Mouse (Mus musculus) intestine, embryonic 14.5 days (tissue): Measurements from ENCODE around the gene Dock7. TPM values are rescaled to one million over a fixed set of nuclear protein-coding genes. Genes with fewer than 3 reads are reported as not detected.
"Not testable (repeated sequence)": the region's sequence is repeated elsewhere in the genome, so short reads cannot be mapped to it uniquely, and the experiment has no call there.

ENCODE experiments used
- ATAC-seq: fragments of 200-750 bp; cut with Nextera tagmentation; replicated peaks from 2 replicates; pipeline ENCODE4 v1.8.0; 2017; ENCODE audit warnings: low read depth, moderate number of reproducible peaks, moderate TSS enrichment, moderate library complexity; ENCODE audit not compliant: low FRiP score, low TSS enrichment
- DNase-seq: peaks from one replicate; pipeline ENCODE4 v3.0.0-alpha.2; 2018; ENCODE audit warnings: low spot score
- H3K27ac ChIP-seq: fragments of 300-500 bp; sonication (generic); 2 replicates; pipeline ENCODE4 v1.5.1; 2014; ENCODE audit warnings: low read depth, mild to moderate bottlenecking, control low read depth
- H3K27me3 ChIP-seq: fragments of 300-500 bp; sonication (generic); replicated peaks from 2 replicates; pipeline ENCODE4 v1.6.1; 2014; ENCODE audit warnings: low read length, control low read depth; ENCODE audit not compliant: control insufficient read depth, insufficient read depth
- H3K36me3 ChIP-seq: fragments of 300-500 bp; sonication (generic); 2 replicates; pipeline ENCODE4 v1.6.1; 2014; ENCODE audit warnings: low read length, control low read depth; ENCODE audit not compliant: control insufficient read depth, insufficient read depth
- H3K4me1 ChIP-seq: fragments of 300-500 bp; sonication (generic); replicated peaks from 2 replicates; pipeline ENCODE4 v1.6.1; 2014; ENCODE audit warnings: low read length, control low read depth, mixed read lengths; ENCODE audit not compliant: control insufficient read depth, insufficient read depth
- H3K4me2 ChIP-seq: fragments of 300-500 bp; sonication (generic); 2 replicates; pipeline ENCODE4 v1.6.1; 2014; ENCODE audit warnings: low read length
- H3K4me3 ChIP-seq: fragments of 300-500 bp; sonication (generic); 2 replicates; pipeline ENCODE4 v1.5.1; 2014; ENCODE audit warnings: low read depth, low read length, control low read depth, mixed read lengths
- H3K9ac ChIP-seq: fragments of 300-500 bp; sonication (generic); 2 replicates; pipeline ENCODE4 v1.6.1; 2014; ENCODE audit warnings: mild to moderate bottlenecking, low read length
- H3K9me3 ChIP-seq: fragments of 300-500 bp; sonication (generic); 2 replicates; pipeline ENCODE4 v1.6.1; 2016; ENCODE audit warnings: low read length, control low read depth; ENCODE audit not compliant: control insufficient read depth
- WGBS: fragments of 180-500 bp; shearing (Covaris S2); extraction: QIAGEN DNeasy Blood & Tissue Kit; methylation state at CpG from one replicate; pipeline ENCODE4 v1.1.7; 2014; 5-methylcytosine and 5-hydroxymethylcytosine counted together
- polyA plus RNA-seq: library from polyadenylated mRNA; unstranded; fragments of >200 nt; fragmentation: Nextera tagmentation; extraction: Ambion mirVana; gene quantifications from 2 replicates; pipeline ENCODE4 v1.2.1, GENCODE M21; 2014

Dock7 gene
- polyA plus RNA-seq, 1 experiment from 2014 or later = 67.4 TPM

GRCm38 (mm10) chr4:99022221-99022620 is 98.5 kb downstream of the Dock7 start:
- no peak overlapping the region for H3K4me2 ChIP-seq
- 94% methylated on average over 8 of the region's 8 CpGs for WGBS
- no peaks in the 10 kb centered on the region for H3K27me3 ChIP-seq
- ATAC-seq = no peak
- no peak overlapping the region for H3K4me3 ChIP-seq
- no peaks in the 10 kb centered on the region for H3K9me3 ChIP-seq
- DNase-seq = no peak
- H3K27ac ChIP-seq = no peak overlapping the region
- H3K9ac ChIP-seq = no peak overlapping the region
- H3K36me3 ChIP-seq = peaks cover 24% of the 10 kb centered on the region
- no peaks in the 10 kb centered on the region for H3K4me1 ChIP-seq

- Histone ChIP-seq H3K4me2 (no peak overlapping the region), H3K4me1 (no peaks in the 10 kb centered on the region), H3K27me3 (no peaks in the 10 kb centered on the region), H3K9ac (no peak overlapping the region), H3K9me3 (no peaks in the 10 kb centered on the region), H3K36me3 (peaks cover 42% of the 10 kb centered on the region), H3K4me3 (no peak overlapping the region), H3K27ac (no peak overlapping the region)
- 92% methylated on average over 4 of the region's 4 CpGs for WGBS
- DNase-seq = no peak
- no peak for ATAC-seq
Measured at GRCm38 (mm10) chr4:99011039-99011438, 109.7 kb downstream of the Dock7 start.

- WGBS = 71% methylated on average over 2 of the region's 2 CpGs
- Histone ChIP-seq H3K4me2 (no peak overlapping the region), H3K4me3 (no peak overlapping the region), H3K27me3 (no peaks in the 10 kb centered on the region), H3K4me1 (no peaks in the 10 kb centered on the region), H3K36me3 (peaks cover 32% of the 10 kb centered on the region), H3K9me3 (no peaks in the 10 kb centered on the region), H3K9ac (no peak overlapping the region), H3K27ac (no peak overlapping the region)
- ATAC-seq (no peak), DNase-seq (no peak)
Measured at GRCm38 (mm10) chr4:99006319-99006718, 114.4 kb downstream of the Dock7 start.

- Histone ChIP-seq H3K36me3 (peaks cover 29% of the 10 kb centered on the region), H3K9ac (no peak overlapping the region), H3K9me3 (no peaks in the 10 kb centered on the region), H3K4me2 (no peak overlapping the region), H3K27me3 (no peaks in the 10 kb centered on the region), H3K4me1 (no peaks in the 10 kb centered on the region), H3K27ac (no peak overlapping the region), H3K4me3 (no peak overlapping the region)
- WGBS = 92% methylated on average over 2 of the region's 2 CpGs
- no peak for ATAC-seq
- no peak for DNase-seq
Measured at GRCm38 (mm10) chr4:99005574-99005973, 115.1 kb downstream of the Dock7 start.

GRCm38 (mm10) chr4:98993491-98993890 is 127.2 kb downstream of the Dock7 start:
- Histone ChIP-seq H3K36me3 (peaks cover 41% of the 10 kb centered on the region), H3K9me3 (no peaks in the 10 kb centered on the region), H3K4me3 (no peak overlapping the region), H3K4me2 (no peak overlapping the region), H3K9ac (no peak overlapping the region), H3K4me1 (no peaks in the 10 kb centered on the region), H3K27ac (no peak overlapping the region), H3K27me3 (no peaks in the 10 kb centered on the region)
- ATAC-seq = no peak
- 88% methylated on average over 4 of the region's 4 CpGs for WGBS
- DNase-seq = no peak

GRCm38 (mm10) chr4:98984701-98985100 is 136.0 kb downstream of the Dock7 start:
- Histone ChIP-seq H3K4me3 (no peak overlapping the region), H3K9ac (no peak overlapping the region), H3K36me3 (peaks cover 67% of the 10 kb centered on the region), H3K27me3 (no peaks in the 10 kb centered on the region), H3K9me3 (no peaks in the 10 kb centered on the region), H3K27ac (no peak overlapping the region), H3K4me1 (no peaks in the 10 kb centered on the region), H3K4me2 (no peak overlapping the region)
- ATAC-seq (no peak), DNase-seq (no peak)
- WGBS = 84% methylated on average over 8 of the region's 8 CpGs

- H3K4me3 ChIP-seq, H3K4me1 ChIP-seq, H3K4me2 ChIP-seq, DNase-seq, H3K9me3 ChIP-seq, H3K9ac ChIP-seq, H3K27me3 ChIP-seq, ATAC-seq, H3K27ac ChIP-seq: not testable (repeated sequence)
- 83% methylated on average over 3 of the region's 3 CpGs for WGBS
- H3K36me3 ChIP-seq = peaks cover 49% of the 10 kb centered on the region
Measured at GRCm38 (mm10) chr4:98979976-98980375, 140.7 kb downstream of the Dock7 start.

- Histone ChIP-seq H3K27ac (no peak overlapping the region), H3K4me3 (no peak overlapping the region), H3K36me3 (peaks cover 45% of the 10 kb centered on the region), H3K9ac (no peak overlapping the region), H3K27me3 (no peaks in the 10 kb centered on the region), H3K9me3 (no peaks in the 10 kb centered on the region), H3K4me2 (no peak overlapping the region), H3K4me1 (no peaks in the 10 kb centered on the region)
- no peak for DNase-seq
- 96% methylated on average over 2 of the region's 2 CpGs for WGBS
- ATAC-seq = no peak
Measured at GRCm38 (mm10) chr4:98978693-98979092, 142.0 kb downstream of the Dock7 start.

- H3K4me2 ChIP-seq, H3K9me3 ChIP-seq, H3K9ac ChIP-seq, H3K4me3 ChIP-seq, DNase-seq, H3K4me1 ChIP-seq, H3K27me3 ChIP-seq, ATAC-seq, H3K27ac ChIP-seq: not testable (repeated sequence)
- peaks cover 45% of the 10 kb centered on the region for H3K36me3 ChIP-seq
- WGBS = 93% methylated on average over 2 of the region's 2 CpGs
Measured at GRCm38 (mm10) chr4:98978288-98978687, 142.4 kb downstream of the Dock7 start.
